ENCODE assay signal across 8 mouse cellular contexts in genomic region chr4:149561986-149562904, GRCm38 (mm10). TPM values are rescaled to one million over a fixed set of nuclear protein-coding genes. Genes with fewer than 3 reads are reported as not detected.
DNase-seq lines count a peak whose midpoint lies in the region; ATAC-seq lines count a peak whose summit lies in the region.

No protein-coding gene starts in this region.

- no peak overlapping the region for H3K4me3 ChIP-seq in forebrain, embryonic 13.5 days
- H3K4me3 ChIP-seq in heart, embryonic 15.5 days, result peak overlapping the region; percentile 13; the same call in 1 of the 2 replicates
- H3K4me3 ChIP-seq in midbrain, embryonic 11.5 days (ENCODE audit: low read depth, low read length), result no peak overlapping the region

- H3K27ac ChIP-seq in forebrain, embryonic 13.5 days, result peak overlapping the region; percentile 98
- peak overlapping the region; percentile 76 for H3K27ac ChIP-seq in heart, embryonic 15.5 days
- H3K27ac ChIP-seq in midbrain, embryonic 11.5 days (ENCODE audit: low read depth, low read length), result peak overlapping the region; percentile 63

- peak overlapping the region; percentile 46 for H3K9ac ChIP-seq in forebrain, embryonic 13.5 days
- H3K9ac ChIP-seq in heart, embryonic 15.5 days, result peak overlapping the region; percentile 39
- H3K9ac ChIP-seq in midbrain, embryonic 11.5 days (ENCODE audit: low read length), result peak overlapping the region; percentile 48

- no peaks in the 10 kb centered on the region; the same call in 1 of the 2 replicates for H3K9me3 ChIP-seq in forebrain, embryonic 13.5 days (replicated peaks)
- H3K9me3 ChIP-seq in heart, embryonic 15.5 days (replicated peaks), result no peaks in the 10 kb centered on the region
- no peaks in the 10 kb centered on the region; the same call in 1 of the 2 replicates for H3K9me3 ChIP-seq in midbrain, embryonic 11.5 days (ENCODE audit: control insufficient read depth, low read length)

- peak overlapping the region; percentile 43 for H3K4me2 ChIP-seq in forebrain, embryonic 13.5 days
- H3K4me2 ChIP-seq in heart, embryonic 15.5 days, result peak overlapping the region; percentile 46
- no peak overlapping the region for H3K4me2 ChIP-seq in midbrain, embryonic 11.5 days

- H3K27me3 ChIP-seq in forebrain, embryonic 13.5 days, result no peaks in the 10 kb centered on the region
- no peaks in the 10 kb centered on the region for H3K27me3 ChIP-seq in heart, embryonic 15.5 days
- no peaks in the 10 kb centered on the region for H3K27me3 ChIP-seq in midbrain, embryonic 11.5 days (ENCODE audit: control insufficient read depth, insufficient read depth, low read length)

- H3K4me1 ChIP-seq in forebrain, embryonic 13.5 days, result peaks cover 38% of the 10 kb centered on the region
- peaks cover 61% of the 10 kb centered on the region for H3K4me1 ChIP-seq in heart, embryonic 15.5 days (replicated peaks)
- H3K4me1 ChIP-seq in midbrain, embryonic 11.5 days (ENCODE audit: control insufficient read depth, insufficient read depth, low read length), result peaks cover 10% of the 10 kb centered on the region

- DNase-seq in 416B (ENCODE audit: low read depth), result peak; percentile 58
- peak; percentile 48 for DNase-seq in adrenal gland, postnatal 14 days
- DNase-seq in layer of hippocampus, postnatal 10 days (ENCODE audit: low spot score in 2 of 2), result peak; percentile 58 to 65
- DNase-seq in midbrain, embryonic 11.5 days (ENCODE audit: low spot score, missing footprints), result no peak
- DNase-seq in c-Kit-positive CD71-positive TER-119-positive erythroid progenitor cells, embryonic 14.5 days (ENCODE audit: low spot score), result no peak
- DNase-seq in thymus, postnatal 25 days, result no peak

- peaks cover 23% of the 10 kb centered on the region for H3K36me3 ChIP-seq in forebrain, embryonic 13.5 days (ENCODE audit: poor library complexity, severe bottlenecking)
- H3K36me3 ChIP-seq in heart, embryonic 15.5 days, result 0 out of 2 replicates have a peak, but pooled peaks cover 5% of the 10 kb centered on the region
- peaks cover 4% of the 10 kb centered on the region; the same call in 1 of the 2 replicates for H3K36me3 ChIP-seq in midbrain, embryonic 11.5 days (ENCODE audit: control insufficient read depth, insufficient read depth, low read length)

- 50% methylated on average over 21 of the region's 21 CpGs for WGBS in forebrain, embryonic 13.5 days
- 39% methylated on average over 21 of the region's 21 CpGs for WGBS in heart, embryonic 15.5 days
- WGBS in midbrain, embryonic 11.5 days, result 67% methylated on average over 21 of the region's 21 CpGs

- peak; percentile 81 for ATAC-seq in forebrain, embryonic 13.5 days
- ATAC-seq in heart, embryonic 15.5 days (replicated peaks; ENCODE audit: insufficient number of reproducible peaks, insufficient read depth, low FRiP score, low read depth), result peak; percentile 63
- ATAC-seq in midbrain, embryonic 11.5 days (ENCODE audit: low FRiP score), result peak; percentile 36; the same call in 1 of the 2 replicates

RNA-seq across cellular contexts. Expression of gene Clstn1, which starts 24.0 kb away (rescaled TPM):
- total RNA-seq in adrenal gland, postnatal 14 days (2021), result 69.1 and 76.7 TPM in 2 replicates
- polyA plus RNA-seq in forebrain, embryonic 13.5 days (2015; fragmentation: Nextera tagmentation; extraction: Ambion mirVana), result 22.7 and 26.0 TPM in 2 replicates
- polyA plus RNA-seq in heart, embryonic 15.5 days (2015; fragmentation: Nextera tagmentation; extraction: Ambion mirVana), result 21.3 and 32.1 TPM in 2 replicates
- total RNA-seq in layer of hippocampus, postnatal 10 days (2021), result 100 to 1,000 TPM; 726 TPM
- polyA plus RNA-seq in midbrain, embryonic 11.5 days (2014; fragmentation: Nextera tagmentation; extraction: Ambion mirVana), result 34.3 and 41.8 TPM in 2 replicates

RNA-seq across cellular contexts. Expression of gene Ctnnbip1, which starts 44.2 kb away (rescaled TPM):
- 31.8 and 34.5 TPM in 2 replicates for total RNA-seq in adrenal gland, postnatal 14 days (2021)
- polyA plus RNA-seq in forebrain, embryonic 13.5 days (2015; fragmentation: Nextera tagmentation; extraction: Ambion mirVana), result 80.2 and 81.2 TPM in 2 replicates
- 34.7 and 38.0 TPM in 2 replicates for polyA plus RNA-seq in heart, embryonic 15.5 days (2015; fragmentation: Nextera tagmentation; extraction: Ambion mirVana)
- 10 to 100 TPM; 75.4 to 82.9 TPM for total RNA-seq in layer of hippocampus, postnatal 10 days (2021)
- 55.9 and 59.4 TPM in 2 replicates for polyA plus RNA-seq in midbrain, embryonic 11.5 days (2014; fragmentation: Nextera tagmentation; extraction: Ambion mirVana)

Comparison
In these comparisons a context has a peak if more than half of its experiments do, and no peak if none do; other contexts are left out.
1. DNase-seq: peak in 416B (single experiment), adrenal gland, postnatal 14 days (single experiment) and layer of hippocampus, postnatal 10 days (2 of 2); none in midbrain, embryonic 11.5 days (single experiment), c-Kit-positive CD71-positive TER-119-positive erythroid progenitor cells, embryonic 14.5 days (single experiment) and thymus, postnatal 25 days (single experiment).
2. Peak in every context shown above with its lines, with median percentiles within 50 percentile points of each other: ATAC-seq, H3K27ac ChIP-seq and H3K9ac ChIP-seq.